Mouse (Mus musculus): ENCODE measurements around the gene Ybx2. TPM values are rescaled to one million over a fixed set of nuclear protein-coding genes. Genes with fewer than 3 reads are reported as not detected.
"Not testable (repeated sequence)": the region's sequence is repeated elsewhere in the genome, so short reads cannot be mapped to it uniquely, and the experiment has no call there.

The Ybx2 gene
- polyA plus RNA-seq, 1 experiment = 1.5 TPM

GRCm38 (mm10) chr11:69922796-69923195 is 12.8 kb upstream of the Ybx2 start:
- no peak overlapping the region for H3K27ac ChIP-seq (ENCODE audit: control insufficient read depth, insufficient read depth, low read depth, low read length, poor library complexity)
- H3K4me1 ChIP-seq (ENCODE audit: control insufficient read depth, insufficient read depth, low read length) = no peaks in the 10 kb centered on the region; the same call in 1 of the 2 replicates
- H3K4me3 ChIP-seq (replicated peaks; ENCODE audit: control insufficient read depth, low read depth, low read length) = no peak overlapping the region
- 46% methylated on average over 3 of the region's 3 CpGs for WGBS
- TF ChIP-seq CTCF (IDR thresholded peaks at IDR 0.05; ENCODE audit: control insufficient read depth, insufficient read depth, low read length) = no peak
- TF ChIP-seq POLR2A (IDR thresholded peaks at IDR 0.05; ENCODE audit: borderline replicate concordance, control insufficient read depth, low read depth, low read length) = no peak

GRCm38 (mm10) chr11:69927501-69927900 is 8.1 kb upstream of the Ybx2 start:
- no peak overlapping the region for H3K4me3 ChIP-seq (replicated peaks; ENCODE audit: control insufficient read depth, low read depth, low read length)
- peaks cover 2% of the 10 kb centered on the region for H3K4me1 ChIP-seq (ENCODE audit: control insufficient read depth, insufficient read depth, low read length)
- H3K27ac ChIP-seq (ENCODE audit: control insufficient read depth, insufficient read depth, low read depth, low read length, poor library complexity) = no peak overlapping the region
- TF ChIP-seq CTCF (IDR thresholded peaks at IDR 0.05; ENCODE audit: control insufficient read depth, insufficient read depth, low read length) (no peak), POLR2A (IDR thresholded peaks at IDR 0.05; ENCODE audit: borderline replicate concordance, control insufficient read depth, low read depth, low read length) (no peak)
- WGBS = 91% methylated on average over 2 of the region's 2 CpGs

- H3K4me1 ChIP-seq (ENCODE audit: control insufficient read depth, insufficient read depth, low read length) = peaks cover 4% of the 10 kb centered on the region
- TF ChIP-seq POLR2A (IDR thresholded peaks at IDR 0.05; ENCODE audit: borderline replicate concordance, control insufficient read depth, low read depth, low read length) (no peak), CTCF (IDR thresholded peaks at IDR 0.05; ENCODE audit: control insufficient read depth, insufficient read depth, low read length) (no peak)
- no peak overlapping the region for H3K4me3 ChIP-seq (replicated peaks; ENCODE audit: control insufficient read depth, low read depth, low read length)
- no peak overlapping the region for H3K27ac ChIP-seq (ENCODE audit: control insufficient read depth, insufficient read depth, low read depth, low read length, poor library complexity)
- 41% methylated on average over 4 of the region's 4 CpGs for WGBS
Measured at GRCm38 (mm10) chr11:69929712-69930111, 5.9 kb upstream of the Ybx2 start.

GRCm38 (mm10) chr11:69930176-69930575 is 5.4 kb upstream of the Ybx2 start:
- not testable (repeated sequence) for H3K4me1 ChIP-seq (ENCODE audit: control insufficient read depth, insufficient read depth, low read length); H3K4me3 ChIP-seq (replicated peaks; ENCODE audit: control insufficient read depth, low read depth, low read length); H3K27ac ChIP-seq (ENCODE audit: control insufficient read depth, insufficient read depth, low read depth, low read length, poor library complexity)
- WGBS = 85% methylated on average over 8 of the region's 8 CpGs

- 14% methylated on average over 3 of the region's 3 CpGs for WGBS
- no peak for TF ChIP-seq CTCF (IDR thresholded peaks at IDR 0.05; ENCODE audit: control insufficient read depth, insufficient read depth, low read length)
- TF ChIP-seq POLR2A (IDR thresholded peaks at IDR 0.05; ENCODE audit: borderline replicate concordance, control insufficient read depth, low read depth, low read length) = no peak
- Histone ChIP-seq H3K27ac (ENCODE audit: control insufficient read depth, insufficient read depth, low read depth, low read length, poor library complexity) (peak overlapping the region; percentile 79), H3K4me3 (replicated peaks; ENCODE audit: control insufficient read depth, low read depth, low read length) (no peak overlapping the region), H3K4me1 (ENCODE audit: control insufficient read depth, insufficient read depth, low read length) (peaks cover 4% of the 10 kb centered on the region)
Measured at GRCm38 (mm10) chr11:69930967-69931537, 4.5 kb upstream of the Ybx2 start.

GRCm38 (mm10) chr11:69931769-69932168 is 3.8 kb upstream of the Ybx2 start:
- WGBS = 15% methylated on average over 8 of the region's 8 CpGs
- Histone ChIP-seq H3K4me1 (ENCODE audit: control insufficient read depth, insufficient read depth, low read length) (peaks cover 4% of the 10 kb centered on the region), H3K27ac (ENCODE audit: control insufficient read depth, insufficient read depth, low read depth, low read length, poor library complexity) (peak overlapping the region; percentile 79), H3K4me3 (replicated peaks; ENCODE audit: control insufficient read depth, low read depth, low read length) (no peak overlapping the region)
- TF ChIP-seq POLR2A (IDR thresholded peaks at IDR 0.05; ENCODE audit: borderline replicate concordance, control insufficient read depth, low read depth, low read length) (no peak), CTCF (IDR thresholded peaks at IDR 0.05; ENCODE audit: control insufficient read depth, insufficient read depth, low read length) (no peak)

- H3K27ac ChIP-seq (ENCODE audit: control insufficient read depth, insufficient read depth, low read depth, low read length, poor library complexity) = peak overlapping the region; percentile 79; the same call in 1 of the 2 replicates
- WGBS = 46% methylated on average over 3 of the region's 3 CpGs
Measured at GRCm38 (mm10) chr11:69932254-69932653, 3.3 kb upstream of the Ybx2 start.

GRCm38 (mm10) chr11:69933066-69933465 is 2.5 kb upstream of the Ybx2 start:
- Histone ChIP-seq H3K4me3 (replicated peaks; ENCODE audit: control insufficient read depth, low read depth, low read length) (no peak overlapping the region), H3K4me1 (ENCODE audit: control insufficient read depth, insufficient read depth, low read length) (peaks cover 4% of the 10 kb centered on the region), H3K27ac (ENCODE audit: control insufficient read depth, insufficient read depth, low read depth, low read length, poor library complexity) (no peak overlapping the region)
- 49% methylated on average over 4 of the region's 4 CpGs for WGBS
- no peak for TF ChIP-seq CTCF (IDR thresholded peaks at IDR 0.05; ENCODE audit: control insufficient read depth, insufficient read depth, low read length)
- no peak for TF ChIP-seq POLR2A (IDR thresholded peaks at IDR 0.05; ENCODE audit: borderline replicate concordance, control insufficient read depth, low read depth, low read length)

More at GRCm38 (mm10) chr11:69932254-69932653, 3.3 kb upstream of the Ybx2 start:
- Histone ChIP-seq H3K4me3 (replicated peaks; ENCODE audit: control insufficient read depth, low read depth, low read length) (no peak overlapping the region), H3K4me1 (ENCODE audit: control insufficient read depth, insufficient read depth, low read length) (peaks cover 4% of the 10 kb centered on the region)
- TF ChIP-seq POLR2A (IDR thresholded peaks at IDR 0.05; ENCODE audit: borderline replicate concordance, control insufficient read depth, low read depth, low read length) (no peak), CTCF (IDR thresholded peaks at IDR 0.05; ENCODE audit: control insufficient read depth, insufficient read depth, low read length) (peak; percentile 47; the same call in 1 of the 2 replicates)

- TF ChIP-seq POLR2A (IDR thresholded peaks at IDR 0.05; ENCODE audit: borderline replicate concordance, control insufficient read depth, low read depth, low read length) (no peak), CTCF (IDR thresholded peaks at IDR 0.05; ENCODE audit: control insufficient read depth, insufficient read depth, low read length) (peak; percentile 91)
- Histone ChIP-seq H3K4me1 (ENCODE audit: control insufficient read depth, insufficient read depth, low read length) (peaks cover 4% of the 10 kb centered on the region), H3K27ac (ENCODE audit: control insufficient read depth, insufficient read depth, low read depth, low read length, poor library complexity) (no peak overlapping the region), H3K4me3 (replicated peaks; ENCODE audit: control insufficient read depth, low read depth, low read length) (no peak overlapping the region)
- under 1% methylated on average over 18 of the region's 18 CpGs for WGBS
Measured at GRCm38 (mm10) chr11:69934169-69934568, 1.4 kb upstream of the Ybx2 start.
